Mouse (Mus musculus): Measurements from ENCODE around the gene Il17d. TPM values are rescaled to one million over a fixed set of nuclear protein-coding genes. Genes with fewer than 3 reads are reported as not detected.
A peak's percentile ranks its signal among the peaks of the same experiment; 100 is the strongest.

The Il17d gene
- total RNA-seq, 1 experiment from 2014 or later = not detected

- no peak for ATAC-seq (replicated peaks; ENCODE audit: low read depth, poor library complexity, severe bottlenecking)
Observed at GRCm38 (mm10) chr14:57534346-57534745, 9.8 kb downstream of the Il17d start.

- ATAC-seq (replicated peaks; ENCODE audit: low read depth, poor library complexity, severe bottlenecking) = no peak
Observed at GRCm38 (mm10) chr14:57534961-57535360, 10.4 kb downstream of the Il17d start.

- ATAC-seq (replicated peaks; ENCODE audit: low read depth, poor library complexity, severe bottlenecking) = no peak
Observed at GRCm38 (mm10) chr14:57535646-57536045, 11.1 kb downstream of the Il17d start.

DNA sequence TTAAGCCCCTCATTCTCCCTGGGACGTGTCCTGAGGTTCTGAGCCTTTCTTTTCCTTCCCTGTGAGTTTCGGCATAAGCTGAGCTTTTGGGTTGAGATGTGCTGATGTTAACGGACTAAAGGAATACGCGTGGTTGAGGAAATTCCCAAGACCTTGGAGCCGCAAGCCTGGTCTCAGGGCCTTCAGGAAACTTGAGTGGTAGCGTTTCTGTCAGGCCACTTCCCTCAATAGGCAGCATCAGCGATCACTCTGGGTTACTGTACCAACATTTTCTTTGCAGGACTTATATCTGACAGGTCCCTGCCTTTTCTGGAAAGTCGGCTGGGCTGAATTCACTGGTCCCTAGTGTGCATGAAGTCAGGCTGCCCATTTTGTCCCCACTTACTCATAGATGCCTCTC lies 12.2 kb downstream of the Il17d start:
- ATAC-seq (replicated peaks; ENCODE audit: low read depth, poor library complexity, severe bottlenecking) = no peak

GRCm38 (mm10) chr14:57537261-57538015 lies 12.9 kb downstream of the Il17d start:
- peak; percentile 91 for ATAC-seq (replicated peaks; ENCODE audit: low read depth, poor library complexity, severe bottlenecking)

- ATAC-seq (replicated peaks; ENCODE audit: low read depth, poor library complexity, severe bottlenecking) = no peak
Observed at GRCm38 (mm10) chr14:57540683-57541082, 16.1 kb downstream of the Il17d start.

- ATAC-seq (replicated peaks; ENCODE audit: low read depth, poor library complexity, severe bottlenecking) = peak; percentile 31; the same call in 1 of the 2 replicates
Observed at GRCm38 (mm10) chr14:57542231-57542630, 17.7 kb downstream of the Il17d start.

DNA sequence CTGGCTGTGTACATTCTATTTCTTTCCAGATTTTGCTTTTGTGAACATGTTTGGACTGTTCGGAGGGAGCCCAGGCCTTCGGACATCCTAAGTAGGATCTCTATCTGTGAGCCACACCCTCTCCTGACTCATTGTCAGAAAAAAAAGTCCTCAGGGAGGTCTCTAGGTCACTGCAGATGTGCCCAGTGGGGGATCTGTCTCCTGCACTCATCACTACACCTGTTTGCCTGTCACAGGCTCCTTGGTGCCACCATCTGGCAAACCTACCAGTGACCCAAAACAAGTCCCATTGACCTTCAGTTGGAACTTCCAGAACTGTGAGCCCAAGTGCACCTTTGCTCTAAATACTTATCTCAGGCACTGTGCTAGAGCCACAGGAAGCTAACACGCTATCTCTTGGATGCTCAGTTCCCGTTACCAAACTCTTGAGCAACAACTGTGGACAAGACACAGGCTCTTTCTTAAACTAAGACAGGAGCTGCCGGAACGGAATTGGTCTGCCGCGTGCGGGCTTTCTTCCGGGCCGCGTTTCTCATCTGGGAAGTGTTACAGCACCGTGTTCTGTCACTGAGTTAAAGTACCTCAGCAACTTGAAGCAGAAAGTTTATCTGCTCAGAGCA lies 19.0 kb downstream of the Il17d start:
- ATAC-seq (replicated peaks; ENCODE audit: low read depth, poor library complexity, severe bottlenecking) = 0 out of 2 replicates have a peak, but pooled peaks have one; percentile 34

DNA sequence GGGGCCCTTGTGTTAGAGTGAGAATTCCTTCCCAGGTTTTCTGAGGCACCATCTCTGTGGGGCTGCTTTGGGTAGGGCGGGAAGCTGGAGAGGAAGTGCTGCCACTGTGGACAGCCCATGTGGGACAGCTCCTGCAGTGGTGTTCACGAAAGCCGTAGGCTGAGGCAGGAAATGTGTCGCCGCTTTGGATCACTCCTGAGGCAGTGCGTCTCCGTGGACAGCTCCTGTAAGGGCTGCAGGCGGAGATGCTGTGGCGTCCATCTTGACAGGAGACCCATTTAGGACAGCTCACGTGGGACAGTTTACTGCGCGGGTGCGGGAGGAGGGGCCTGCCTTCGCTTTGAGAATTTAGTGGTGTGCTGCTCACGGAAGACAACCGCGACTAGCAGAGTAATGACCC lies 20.9 kb downstream of the Il17d start:
- no peak for ATAC-seq (replicated peaks; ENCODE audit: low read depth, poor library complexity, severe bottlenecking)

- ATAC-seq (replicated peaks; ENCODE audit: low read depth, poor library complexity, severe bottlenecking) = no peak
Observed at GRCm38 (mm10) chr14:57546131-57546530, 21.6 kb downstream of the Il17d start.

- ATAC-seq (replicated peaks; ENCODE audit: low read depth, poor library complexity, severe bottlenecking) = no peak
Observed at GRCm38 (mm10) chr14:57546557-57547021, 22.0 kb downstream of the Il17d start.

DNA sequence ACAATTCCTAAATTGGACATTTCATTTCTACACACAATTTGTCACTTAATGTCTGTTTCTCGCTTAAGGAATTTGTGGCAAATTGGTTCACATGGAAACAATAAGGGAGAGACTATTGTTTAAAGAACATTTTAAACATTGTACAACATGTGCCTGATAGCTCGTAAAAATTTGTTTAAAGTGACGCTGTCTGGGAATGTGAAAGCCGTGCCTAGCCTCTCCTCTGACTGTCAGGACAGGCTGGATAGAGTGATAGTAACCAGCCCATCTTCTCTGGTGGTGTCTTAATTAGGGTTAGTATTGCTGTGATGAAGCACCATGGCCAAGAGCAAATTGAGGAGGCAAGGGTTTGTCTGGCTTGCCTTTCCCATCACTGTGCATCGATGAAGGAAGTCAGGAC lies 22.5 kb downstream of the Il17d start:
- ATAC-seq (replicated peaks; ENCODE audit: low read depth, poor library complexity, severe bottlenecking) = no peak

DNA sequence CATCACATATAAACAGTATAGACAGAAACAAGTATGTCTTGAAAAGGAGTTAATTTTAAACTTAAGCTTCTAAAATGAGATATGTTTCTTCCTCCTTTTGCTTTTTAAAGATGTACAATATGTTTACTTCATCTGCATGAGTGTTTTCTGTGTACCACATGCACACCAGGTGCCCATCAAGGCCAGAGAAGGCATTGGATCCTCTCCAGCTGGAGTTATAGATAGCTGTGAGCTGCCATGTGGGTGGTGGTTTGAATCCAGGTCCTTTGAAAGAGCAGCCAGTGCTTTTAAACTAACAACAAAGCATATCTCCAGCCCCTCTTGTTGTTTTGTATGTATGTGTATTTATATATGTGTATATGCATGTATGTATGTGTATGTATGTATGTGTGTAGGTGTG lies 28.4 kb downstream of the Il17d start:
- no peak for ATAC-seq (replicated peaks; ENCODE audit: low read depth, poor library complexity, severe bottlenecking)

DNA sequence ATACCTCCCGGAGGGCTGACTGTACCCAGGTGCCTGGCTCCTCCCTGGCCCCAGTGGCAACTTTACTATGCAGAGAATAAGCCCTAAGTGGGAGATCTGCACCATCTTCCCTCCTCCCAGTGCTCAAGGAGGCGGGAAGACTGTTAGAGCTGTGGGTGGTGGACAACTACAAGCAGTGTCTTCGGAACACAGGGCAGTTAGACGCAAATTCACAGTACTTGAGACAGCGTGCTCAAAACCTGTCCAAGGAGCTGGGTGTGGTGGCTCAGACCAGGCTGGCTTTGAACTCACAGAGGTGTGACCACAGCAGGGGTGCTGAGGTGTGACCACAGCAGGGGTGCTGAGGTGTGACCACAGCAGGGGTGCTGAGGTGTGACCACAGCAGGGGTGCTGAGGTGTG lies 29.9 kb downstream of the Il17d start:
- ATAC-seq (replicated peaks; ENCODE audit: low read depth, poor library complexity, severe bottlenecking) = no peak

DNA sequence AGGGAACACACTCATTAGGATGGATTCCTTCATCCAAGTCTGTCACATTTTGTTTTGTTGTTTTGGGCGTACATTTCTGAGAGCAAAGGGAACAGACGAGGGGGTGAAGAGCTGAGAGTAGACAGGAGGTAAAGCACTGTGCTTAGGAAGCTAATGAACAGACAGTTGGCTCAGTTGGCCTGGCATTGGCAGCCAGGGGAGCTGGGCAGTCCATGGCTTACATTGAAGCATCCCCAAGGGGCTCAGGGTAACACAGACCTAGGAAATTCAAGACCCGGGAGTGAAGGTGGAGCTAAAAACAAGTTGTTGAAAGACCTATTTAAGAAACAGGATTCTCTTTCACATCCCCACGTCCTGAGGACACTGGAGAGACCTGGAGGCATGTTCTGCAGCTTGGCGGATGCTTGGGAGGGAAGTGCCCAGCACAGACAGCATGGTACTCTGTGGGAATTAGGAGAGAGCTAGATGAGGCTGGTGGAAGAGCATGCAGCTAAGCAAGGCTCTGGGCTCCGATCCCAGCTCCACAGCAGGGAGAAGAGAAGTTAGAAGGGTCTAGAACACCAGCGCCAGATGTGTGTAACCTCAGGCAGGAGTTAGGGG lies 31.0 kb downstream of the Il17d start:
- no peak for ATAC-seq (replicated peaks; ENCODE audit: low read depth, poor library complexity, severe bottlenecking)

GRCm38 (mm10) chr14:57556922-57557321 lies 32.3 kb downstream of the Il17d start:
- ATAC-seq (replicated peaks; ENCODE audit: low read depth, poor library complexity, severe bottlenecking) = no peak

- ATAC-seq (replicated peaks; ENCODE audit: low read depth, poor library complexity, severe bottlenecking) = no peak
Observed at GRCm38 (mm10) chr14:57565626-57566025, 41.0 kb downstream of the Il17d start.

- peak; percentile 99 for ATAC-seq (replicated peaks; ENCODE audit: low read depth, poor library complexity, severe bottlenecking)
Observed at GRCm38 (mm10) chr14:57571155-57572133, 46.9 kb downstream of the Il17d start, which contains the start of gene Eef1akmt1. Gene Eef1akmt1, minus strand, starts transcription at chr14:57571612.

- no peak for ATAC-seq (replicated peaks; ENCODE audit: low read depth, poor library complexity, severe bottlenecking)
Observed at GRCm38 (mm10) chr14:57574792-57575587, 50.4 kb downstream of the Il17d start.
